Mouse (Mus musculus) hematopoietic stem cell, adult 5-6 weeks (primary cell): Measurements from ENCODE around the gene Anapc4. TPM values are rescaled to one million over a fixed set of nuclear protein-coding genes. Genes with fewer than 3 reads are reported as not detected.

Experiments used
- ATAC-seq, 2 experiments: fragments of 125-278 bp in 1 of 2; replicated peaks in 1 of 2; 2 replicates each; pipeline ENCODE4 v1.8.0; 2016 to 2017; ENCODE audit warnings: inconsistent platforms in 2 of 2, mild to moderate bottlenecking in 2 of 2, moderate number of reproducible peaks in 2 of 2, low read depth in 1 of 2, moderate TSS enrichment in 1 of 2; ENCODE audit not compliant: low FRiP score in 2 of 2, poor library complexity in 2 of 2, severe bottlenecking in 2 of 2, insufficient read depth in 1 of 2, low TSS enrichment in 1 of 2
- total RNA-seq: library from RNA; stranded (forward); fragments of 172-1452, 232-1000 nt; gene quantifications from 2 replicates; pipeline ENCODE4 v1.2.3, GENCODE M21; 2017

The Anapc4 gene
- total RNA-seq, 1 experiment from 2014 or later = 84.4 TPM

DNA sequence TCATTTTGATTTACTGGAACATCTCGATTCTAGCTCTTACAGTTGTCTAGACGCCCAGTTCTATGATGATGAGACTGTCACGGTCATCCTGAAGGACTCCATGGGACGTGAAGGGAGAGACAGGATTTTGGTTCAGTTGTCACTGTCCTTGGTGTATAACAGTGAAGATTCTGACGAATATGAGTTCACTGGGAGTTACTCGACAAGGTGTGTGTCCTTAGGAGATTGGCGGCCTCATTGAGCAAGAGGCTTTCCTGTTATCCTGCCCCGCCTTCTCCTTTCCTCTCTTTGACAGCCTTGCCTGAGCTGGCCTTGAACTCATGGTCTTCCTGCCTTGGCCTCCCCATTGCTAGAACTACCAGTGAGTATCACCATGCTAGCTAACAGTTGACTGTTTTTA lies 30.6 kb downstream of the Anapc4 start:
- ATAC-seq = no peak

DNA sequence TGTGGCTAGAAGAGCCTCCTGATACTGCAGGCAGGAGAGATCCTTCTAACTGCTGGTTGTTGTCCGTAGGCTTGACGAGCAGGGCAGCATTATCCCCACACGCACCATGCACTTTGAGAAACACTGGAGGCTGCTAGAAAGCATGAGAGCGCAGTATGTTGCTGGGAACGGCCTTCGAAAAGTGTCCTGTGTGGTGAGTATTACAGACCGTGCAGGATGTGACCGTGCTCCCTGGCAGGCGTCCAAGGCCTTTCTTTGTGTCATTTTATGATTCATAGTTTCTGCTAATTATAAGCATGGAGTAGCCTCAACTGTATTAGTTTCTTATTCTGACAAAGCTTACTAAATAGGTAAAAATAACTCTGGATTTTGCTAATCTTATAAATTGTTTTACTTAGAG lies 32.0 kb downstream of the Anapc4 start:
- peak; percentile 86 to 88 for ATAC-seq

DNA sequence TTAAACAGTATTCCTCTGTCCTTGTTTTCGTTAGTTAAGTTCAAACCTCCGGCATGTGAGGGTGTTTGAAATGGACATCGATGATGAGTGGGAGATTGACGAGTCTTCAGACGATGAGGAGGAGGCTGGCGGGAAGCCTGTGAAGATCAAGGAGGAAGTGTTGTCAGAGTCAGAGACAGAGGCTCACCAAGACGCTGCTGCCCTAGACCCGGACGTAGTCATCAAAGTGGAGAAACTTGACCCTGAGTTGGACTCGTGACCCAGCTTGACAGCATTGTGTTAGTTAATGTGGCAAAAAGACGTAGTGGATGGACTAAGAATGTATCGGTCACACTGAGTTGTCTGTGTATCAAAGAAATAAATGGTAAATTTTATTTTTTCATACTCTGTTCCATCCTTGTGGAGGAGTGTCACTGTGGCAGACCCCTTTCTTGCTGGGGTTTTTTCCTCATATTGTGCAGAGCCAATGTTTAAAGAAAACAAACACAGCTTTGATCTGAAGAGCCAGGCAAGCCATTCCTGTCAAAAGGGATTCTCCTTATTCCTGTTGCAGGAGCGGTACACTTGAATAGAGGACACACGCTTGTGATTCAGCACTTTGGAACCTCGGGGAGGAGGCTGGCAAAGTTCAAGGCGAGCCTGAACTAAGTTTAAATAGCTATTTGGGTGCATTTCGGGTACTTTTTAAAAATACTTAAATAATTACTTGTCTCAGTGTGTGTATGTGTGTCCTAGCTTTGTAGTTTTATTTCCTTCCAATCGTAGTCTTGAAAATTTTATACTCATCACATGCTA lies 32.7 kb downstream of the Anapc4 start:
- peak; percentile 23 to 24; a peak in 2 of 4 replicates for ATAC-seq

DNA sequence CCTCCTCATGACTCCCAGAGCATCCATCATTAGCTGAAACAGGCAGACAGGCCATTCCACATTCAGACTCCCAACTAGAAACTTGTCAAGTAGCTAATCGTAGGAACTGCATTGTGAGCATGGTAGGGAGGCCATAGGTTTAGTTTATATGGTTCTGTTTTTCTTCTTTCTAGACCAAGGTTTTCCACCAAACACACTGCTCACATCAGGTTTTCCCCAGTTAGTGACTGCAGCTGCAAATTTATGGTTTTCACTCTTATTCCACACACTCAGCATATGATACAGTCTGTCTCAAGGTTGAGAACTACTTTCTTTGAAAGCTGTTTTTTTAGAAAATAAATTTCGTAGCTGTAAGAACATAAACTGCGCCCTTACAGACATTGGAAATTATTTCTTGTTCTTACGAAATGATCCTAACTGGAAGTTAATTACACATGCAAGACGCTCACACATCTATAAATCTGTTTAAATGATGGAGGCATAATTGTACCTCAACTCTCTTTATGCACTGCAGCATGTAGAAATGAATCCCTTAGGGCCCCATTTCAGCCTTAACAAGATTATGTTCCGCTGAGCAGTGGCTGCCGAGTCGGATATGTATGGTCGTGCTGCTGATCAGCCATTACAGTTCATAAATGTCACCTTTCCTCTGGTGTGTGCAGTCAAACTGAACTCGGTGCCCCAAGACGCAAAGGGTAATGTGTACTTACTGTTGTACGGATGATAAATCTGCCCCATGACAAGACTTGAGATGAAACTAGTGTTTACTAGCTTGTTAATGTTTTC lies 35.3 kb downstream of the Anapc4 start:
- no peak for ATAC-seq

DNA sequence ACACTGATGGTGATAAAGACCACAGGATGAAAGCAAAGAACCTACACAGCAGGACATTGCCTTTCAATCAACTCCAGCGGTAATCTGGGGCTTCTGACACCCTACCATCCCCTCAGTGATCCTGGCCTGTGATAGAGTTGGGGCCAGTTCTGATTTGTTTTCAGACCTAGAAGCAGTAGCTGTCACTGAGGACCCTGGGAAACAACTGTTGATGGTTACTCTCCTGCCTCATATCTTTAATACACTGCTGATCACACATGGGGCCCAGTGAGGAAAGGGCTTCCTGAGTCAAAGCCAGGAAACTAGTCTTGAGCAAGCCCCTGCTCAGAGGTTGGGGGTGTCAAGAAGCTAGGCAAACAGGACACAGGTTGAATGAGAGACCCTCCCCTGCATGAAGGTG lies 37.6 kb downstream of the Anapc4 start:
- no peak for ATAC-seq

DNA sequence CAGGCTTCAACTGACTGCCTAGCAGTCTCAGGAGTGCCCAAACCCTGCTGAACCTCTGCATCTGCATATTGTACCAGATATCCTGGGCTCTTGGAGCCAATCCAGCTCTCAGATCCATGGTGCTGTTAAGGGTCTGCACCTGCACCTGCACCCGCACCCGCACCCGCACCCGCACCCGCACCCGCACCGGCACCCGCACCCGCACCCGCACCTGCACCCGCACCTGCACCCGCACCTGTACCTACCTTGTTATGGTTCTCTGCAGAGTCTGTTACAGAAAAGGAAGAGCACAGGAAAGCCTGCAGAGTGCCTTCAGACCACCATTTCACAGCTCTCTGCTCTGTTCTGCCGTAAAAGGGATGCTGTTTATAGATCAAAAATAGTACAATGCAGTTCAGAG lies 38.2 kb downstream of the Anapc4 start:
- ATAC-seq = 0 out of 4 replicates have a peak, but pooled peaks of 1 of the 2 experiments have one; percentile 8

DNA sequence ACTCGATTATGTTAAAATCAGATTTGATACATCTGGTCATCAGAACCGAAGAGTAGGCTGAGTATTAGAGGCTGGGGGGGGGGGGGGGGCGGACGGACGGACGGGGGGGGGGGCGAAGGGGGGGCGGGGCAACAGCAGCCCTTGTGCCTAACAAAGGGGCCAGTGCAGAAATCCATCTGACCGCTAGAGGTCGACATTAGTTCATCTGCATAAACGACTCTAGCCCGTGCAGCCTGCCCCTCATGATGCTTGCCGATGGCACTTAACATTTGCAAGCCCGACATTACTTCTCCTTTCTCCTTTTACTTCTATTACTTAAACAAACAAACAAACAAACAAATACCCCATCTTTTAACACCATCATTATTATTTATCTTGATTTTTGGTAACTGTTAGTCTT lies 45.0 kb downstream of the Anapc4 start:
- ATAC-seq = peak; percentile 83 to 87

DNA sequence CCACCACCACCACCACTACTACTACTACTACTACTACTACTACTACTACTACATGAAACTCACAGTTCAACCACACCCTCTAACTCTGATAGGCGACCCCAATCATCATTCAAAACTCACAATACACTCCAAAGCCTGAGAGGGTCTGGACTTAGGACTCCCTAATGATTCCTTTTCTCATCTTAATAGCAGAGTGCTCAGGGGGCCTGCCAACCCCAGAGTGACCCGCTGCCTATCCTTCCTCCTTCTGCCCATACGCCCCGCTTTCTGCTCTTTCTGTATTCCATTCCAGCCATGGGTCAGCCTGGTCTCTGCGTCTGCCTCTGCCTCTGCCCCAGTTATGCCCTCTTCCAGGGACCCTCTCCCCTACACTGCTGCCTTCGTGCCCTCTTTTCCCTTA lies 46.1 kb downstream of the Anapc4 start:
- ATAC-seq = no peak

DNA sequence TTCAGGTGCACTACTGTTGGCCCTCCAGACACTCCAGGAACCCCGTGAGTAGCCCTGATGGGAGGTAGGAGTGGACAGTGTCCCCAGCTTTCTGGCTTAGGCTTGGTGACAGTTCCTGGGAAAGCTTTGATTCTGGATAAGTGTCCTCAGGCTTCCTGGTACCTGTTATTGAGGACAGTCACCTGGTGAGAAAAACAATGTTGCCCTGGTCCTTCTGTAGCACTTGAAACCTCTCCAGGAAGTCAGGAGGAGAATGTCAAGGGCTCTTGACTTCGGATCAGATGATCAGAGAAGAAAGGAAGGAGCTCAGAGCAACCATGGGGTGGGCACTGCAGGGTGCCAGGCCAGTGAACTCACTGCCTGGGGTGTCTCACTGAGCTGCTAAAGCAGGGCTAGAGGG lies 48.6 kb downstream of the Anapc4 start:
- ATAC-seq = no peak

DNA sequence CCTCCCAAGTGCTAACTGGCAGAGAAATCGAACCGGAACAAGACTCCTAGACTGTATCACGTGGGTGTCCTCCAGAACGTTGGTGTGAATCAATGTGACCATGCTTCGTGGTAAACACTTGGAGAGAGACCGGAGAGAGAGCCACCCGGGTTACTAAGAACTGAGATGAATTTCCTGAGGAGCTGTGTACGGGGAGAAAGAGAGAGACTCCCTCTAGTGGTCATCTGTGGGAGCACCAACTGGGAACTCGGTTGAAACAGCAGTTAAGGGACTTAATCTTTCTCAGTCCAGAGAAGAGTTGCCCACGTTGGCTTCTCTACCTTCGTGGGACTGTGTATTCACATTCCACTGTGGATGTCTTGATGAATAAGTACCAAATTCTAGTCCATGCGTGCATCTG lies 53.3 kb downstream of the Anapc4 start:
- peak; percentile 55 for ATAC-seq

DNA sequence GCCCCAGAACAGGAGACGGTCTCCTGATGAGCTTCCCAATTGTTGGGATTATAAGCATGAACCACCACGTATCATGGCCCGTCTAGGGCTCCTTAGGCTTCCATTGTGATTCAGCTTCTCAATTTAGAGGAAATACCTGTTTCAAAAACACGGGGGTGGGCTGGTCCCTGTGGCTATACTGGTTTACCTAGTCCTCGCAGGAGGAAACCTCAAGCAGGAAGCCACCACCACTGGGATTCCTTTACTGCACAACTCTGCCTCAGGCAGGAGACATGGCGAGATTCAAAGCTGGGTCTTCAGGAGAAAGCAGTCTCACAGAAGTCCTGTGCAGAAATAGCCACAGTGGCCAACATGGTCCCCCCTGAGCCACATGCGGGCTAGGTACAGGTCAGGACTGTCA lies 56.1 kb downstream of the Anapc4 start:
- ATAC-seq = peak; percentile 89 to 95

DNA sequence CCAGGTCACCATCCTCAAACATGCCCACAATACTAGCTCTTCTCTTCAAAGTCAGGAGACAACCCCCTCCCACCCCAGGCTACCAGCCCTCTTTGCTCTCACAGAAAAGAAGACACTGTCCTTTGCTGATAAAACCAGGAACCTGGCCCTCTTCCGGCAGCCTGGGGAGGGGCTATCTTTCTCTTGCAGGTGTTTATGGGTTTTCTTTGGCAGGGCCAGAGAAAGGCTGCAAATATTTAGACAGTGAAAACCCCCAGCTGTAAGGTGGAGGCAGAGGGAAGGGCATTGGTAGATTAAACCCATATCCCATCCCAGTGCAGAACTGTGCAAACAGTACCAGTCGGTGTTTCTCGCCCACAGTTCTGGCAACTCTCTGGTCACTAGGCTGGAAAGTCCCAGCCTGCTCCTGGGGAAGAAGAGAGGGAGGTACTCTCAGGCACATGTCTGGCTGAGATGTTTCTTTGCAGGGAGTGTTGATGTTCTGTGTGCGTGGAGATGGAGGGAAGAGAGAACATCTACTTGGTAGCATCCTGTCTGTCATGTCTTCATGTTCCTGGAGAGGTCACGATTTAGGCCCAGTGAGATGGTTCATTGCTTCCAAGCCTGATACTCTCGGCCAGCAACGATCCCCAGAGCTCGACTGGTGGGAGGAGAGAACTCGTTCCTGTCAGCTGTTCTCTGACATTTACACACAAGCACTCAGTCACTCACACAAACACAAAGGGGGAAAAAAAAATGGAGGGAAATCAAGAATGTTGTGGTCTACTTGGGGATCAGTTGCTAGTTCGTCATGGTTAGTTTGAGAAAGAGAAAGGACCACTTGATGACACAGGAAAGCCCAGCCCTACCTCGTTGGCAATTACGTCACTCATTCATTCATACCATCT lies 58.4 kb downstream of the Anapc4 start:
- ATAC-seq = no peak

DNA sequence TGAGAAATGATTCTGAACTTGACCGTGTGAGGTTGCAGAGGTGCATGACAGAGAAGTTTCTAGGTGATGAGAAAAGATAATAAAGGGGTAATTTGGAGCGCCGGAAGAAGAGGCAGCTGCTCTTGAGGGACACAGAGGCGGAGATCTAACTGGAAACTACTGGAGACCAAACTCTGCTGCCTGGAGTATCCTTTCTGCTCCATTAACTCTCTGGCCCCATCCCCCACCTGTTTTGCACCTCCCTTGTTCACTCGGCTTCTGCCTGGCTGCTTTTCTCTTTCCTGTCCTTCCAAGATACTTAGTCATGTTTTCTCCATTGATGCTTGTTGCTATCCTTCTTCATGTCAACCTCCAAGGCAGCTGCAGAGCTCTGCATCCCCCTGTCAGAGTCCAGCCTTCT lies 60.1 kb downstream of the Anapc4 start:
- no peak for ATAC-seq

DNA sequence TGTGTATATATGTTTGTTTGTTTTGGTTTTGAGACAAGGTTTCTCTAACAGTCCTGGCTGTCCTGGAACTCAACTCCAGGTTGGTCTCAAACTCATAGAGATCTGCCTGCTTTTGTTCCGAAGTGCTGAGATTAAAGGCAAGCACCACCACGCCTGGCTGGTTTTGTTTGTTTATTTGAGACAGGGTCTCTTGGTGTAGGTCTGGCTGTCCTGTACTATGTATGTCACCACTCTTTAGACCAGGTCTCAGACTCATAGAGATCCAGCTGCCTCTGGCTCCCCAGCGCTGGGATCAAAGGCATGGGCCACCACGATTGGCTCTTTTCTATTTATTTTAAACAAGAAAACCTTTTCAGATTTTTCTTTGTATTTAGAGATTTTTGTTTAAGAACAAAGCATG lies 70.4 kb downstream of the Anapc4 start:
- no peak for ATAC-seq

DNA sequence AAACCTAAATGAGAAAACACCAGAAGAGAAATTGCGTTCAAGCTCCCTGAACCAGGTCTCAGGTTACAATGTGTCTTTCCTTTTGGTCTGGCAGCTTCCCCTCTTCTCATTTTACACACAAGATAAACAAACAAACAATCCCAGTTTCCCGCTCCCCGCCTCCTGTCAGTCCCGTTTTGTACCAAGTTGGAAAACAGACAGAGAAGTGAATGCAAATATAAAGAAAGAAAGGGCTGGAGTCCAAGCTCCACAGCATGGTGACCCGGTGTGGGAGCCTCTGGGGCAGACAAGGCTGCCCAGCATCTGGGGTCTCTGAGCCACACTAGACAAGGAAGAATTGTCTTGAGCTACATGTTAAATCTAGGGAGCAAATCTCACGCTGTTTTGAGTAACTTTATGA lies 70.9 kb downstream of the Anapc4 start:
- ATAC-seq = no peak

DNA sequence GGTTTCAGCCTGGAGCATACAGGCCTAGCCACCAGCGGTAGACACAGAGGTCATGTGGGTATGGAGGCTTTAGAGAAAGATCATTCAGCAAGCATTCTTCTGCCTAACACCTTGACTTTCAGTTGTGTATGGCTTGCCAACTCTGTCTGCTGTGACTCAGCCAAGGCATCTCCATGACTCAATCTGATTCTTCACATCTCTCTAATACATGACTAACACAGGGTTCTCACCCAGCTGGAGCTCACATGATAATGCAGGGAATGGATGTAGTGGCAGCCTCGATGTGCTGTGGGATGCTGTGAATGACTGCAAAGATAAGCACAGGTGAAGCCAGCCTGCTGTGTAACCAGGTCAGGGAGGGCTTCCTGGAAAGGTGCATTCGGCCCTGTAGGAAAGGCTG lies 74.4 kb downstream of the Anapc4 start:
- ATAC-seq = no peak

DNA sequence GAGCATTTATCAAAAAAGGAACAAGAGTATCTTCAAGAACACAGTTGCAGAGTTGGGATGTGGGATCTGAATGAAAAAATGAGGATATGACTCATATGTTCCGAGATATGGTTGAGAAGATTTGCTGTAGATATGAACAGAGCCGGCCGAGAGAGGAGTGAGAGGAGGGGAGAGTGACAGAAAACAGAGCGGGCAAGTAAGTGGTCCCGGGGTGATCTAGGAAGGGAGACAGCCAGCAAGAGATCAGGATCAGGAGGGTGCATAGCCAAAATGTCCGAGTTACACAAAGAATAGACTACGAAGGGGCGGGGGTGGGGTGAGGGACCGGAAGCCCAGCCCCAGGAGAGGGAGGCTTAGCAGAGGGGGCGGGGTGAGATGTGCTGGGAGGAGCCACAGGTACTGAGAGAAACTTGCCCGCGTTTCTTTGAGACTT lies 76.4 kb downstream of the Anapc4 start:
- peak; percentile 74 to 83 for ATAC-seq
